Mouse (Mus musculus): ENCODE data around the gene Gm20509. TPM values are rescaled to one million over a fixed set of nuclear protein-coding genes. Genes with fewer than 3 reads are reported as not detected.

The Gm20509 gene
- polyA plus RNA-seq, 2 experiments, result not detected

DNA sequence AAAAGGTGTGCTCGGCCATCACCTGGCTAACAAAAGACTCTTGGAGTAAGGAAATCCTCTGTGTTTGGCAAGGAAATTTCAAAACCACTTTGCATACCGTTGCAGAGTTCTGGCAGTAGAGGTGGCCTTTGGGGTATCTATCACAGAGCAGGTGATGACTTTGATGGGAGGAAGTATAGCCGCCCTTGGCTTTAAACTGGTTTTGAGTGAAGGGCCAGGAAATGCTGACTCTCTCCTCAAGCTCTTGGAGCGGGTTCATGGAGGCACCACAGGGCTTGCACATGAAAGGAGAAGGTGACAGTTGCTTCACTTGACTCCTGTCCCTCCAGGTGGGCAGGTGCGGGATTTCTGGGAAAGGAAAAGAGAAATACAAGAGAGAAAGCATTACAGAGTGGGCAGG, 14.7 kb upstream of the Gm20509 start:
- 41% methylated on average over 5 of the region's 5 CpGs for WGBS (ENCODE audit: insufficient replicate concordance)
- no peak overlapping the region for H3K4me3 ChIP-seq (ENCODE audit: insufficient read depth in 1 of 2, low read depth in 2 of 2, low read length in 2 of 2)
- DNase-seq (ENCODE audit: low read depth in 3 of 3, low spot score in 3 of 3) (no peak), ATAC-seq (ENCODE audit: insufficient read depth) (no peak)
- no peaks in the 10 kb centered on the region for H3K27me3 ChIP-seq (ENCODE audit: control insufficient read depth, insufficient read depth, low read length)
- no peak overlapping the region for H3K9ac ChIP-seq (replicated peaks)
- no peak for TF ChIP-seq EP300 (IDR thresholded peaks at IDR 0.05; ENCODE audit: low read depth)
- TF ChIP-seq CTCF (IDR thresholded peaks at IDR 0.05; ENCODE audit: low read depth), result no peak
- H3K9me3 ChIP-seq (ENCODE audit: control insufficient read depth, low read length), result no peaks in the 10 kb centered on the region
- H3K36me3 ChIP-seq (replicated peaks; ENCODE audit: control insufficient read depth, insufficient read depth, low read depth), result no peaks in the 10 kb centered on the region
- no peak overlapping the region for H3K4me2 ChIP-seq (ENCODE audit: low read depth)
- H3K4me1 ChIP-seq (replicated peaks; ENCODE audit: control insufficient read depth in 2 of 2, insufficient read depth in 2 of 2, low read length in 1 of 2), result peaks cover 0 to 4% of the 10 kb centered on the region in 2 experiments; a peak in 1 of 4 replicates
- H3K27ac ChIP-seq, result no peak overlapping the region

- TF ChIP-seq EP300 (IDR thresholded peaks at IDR 0.05; ENCODE audit: low read depth) (no peak), CTCF (IDR thresholded peaks at IDR 0.05; ENCODE audit: low read depth) (no peak)
- no peak overlapping the region for H3K4me3 ChIP-seq (ENCODE audit: insufficient read depth in 1 of 2, low read depth in 2 of 2, low read length in 2 of 2)
- 30% methylated on average over 16 of the region's 16 CpGs for WGBS (ENCODE audit: insufficient replicate concordance)
- no peaks in the 10 kb centered on the region for H3K36me3 ChIP-seq (replicated peaks; ENCODE audit: control insufficient read depth, insufficient read depth, low read depth)
- no peaks in the 10 kb centered on the region for H3K9me3 ChIP-seq (ENCODE audit: control insufficient read depth, low read length)
- H3K4me1 ChIP-seq (replicated peaks; ENCODE audit: control insufficient read depth in 2 of 2, insufficient read depth in 2 of 2, low read length in 1 of 2), result peaks cover 0 to 4% of the 10 kb centered on the region in 2 experiments; a peak in 1 of 4 replicates
- no peak overlapping the region for H3K9ac ChIP-seq (replicated peaks)
- ATAC-seq (ENCODE audit: insufficient read depth) (peak; percentile 43; the same call in 1 of the 2 replicates), DNase-seq (ENCODE audit: low read depth in 3 of 3, low spot score in 3 of 3) (peak in 2 of 3 experiments; percentile 23 to 29)
- no peaks in the 10 kb centered on the region for H3K27me3 ChIP-seq (ENCODE audit: control insufficient read depth, insufficient read depth, low read length)
- H3K4me2 ChIP-seq (ENCODE audit: low read depth), result no peak overlapping the region
- no peak overlapping the region for H3K27ac ChIP-seq
Measured at GRCm38 (mm10) chr9:73089222-73089920, 12.9 kb upstream of the Gm20509 start.

- 70% methylated on average over 10 of the region's 10 CpGs for WGBS (ENCODE audit: insufficient replicate concordance)
- H3K27me3 ChIP-seq (ENCODE audit: control insufficient read depth, insufficient read depth, low read length), result no peaks in the 10 kb centered on the region
- H3K9ac ChIP-seq (replicated peaks), result no peak overlapping the region
- no peak overlapping the region for H3K4me2 ChIP-seq (ENCODE audit: low read depth)
- H3K9me3 ChIP-seq (ENCODE audit: control insufficient read depth, low read length), result no peaks in the 10 kb centered on the region
- TF ChIP-seq EP300 (IDR thresholded peaks at IDR 0.05; ENCODE audit: low read depth) (no peak), CTCF (IDR thresholded peaks at IDR 0.05; ENCODE audit: low read depth) (no peak)
- H3K27ac ChIP-seq, result no peak overlapping the region
- ATAC-seq (ENCODE audit: insufficient read depth) (no peak), DNase-seq (ENCODE audit: low read depth in 3 of 3, low spot score in 3 of 3) (no peak)
- H3K36me3 ChIP-seq (replicated peaks; ENCODE audit: control insufficient read depth, insufficient read depth, low read depth), result no peaks in the 10 kb centered on the region
- no peak overlapping the region for H3K4me3 ChIP-seq (ENCODE audit: insufficient read depth in 1 of 2, low read depth in 2 of 2, low read length in 2 of 2)
- H3K4me1 ChIP-seq (replicated peaks; ENCODE audit: control insufficient read depth in 2 of 2, insufficient read depth in 2 of 2, low read length in 1 of 2), result peaks cover 0 to 4% of the 10 kb centered on the region in 2 experiments; a peak in 1 of 4 replicates
Measured at GRCm38 (mm10) chr9:73090121-73090520, 12.1 kb upstream of the Gm20509 start.

DNA sequence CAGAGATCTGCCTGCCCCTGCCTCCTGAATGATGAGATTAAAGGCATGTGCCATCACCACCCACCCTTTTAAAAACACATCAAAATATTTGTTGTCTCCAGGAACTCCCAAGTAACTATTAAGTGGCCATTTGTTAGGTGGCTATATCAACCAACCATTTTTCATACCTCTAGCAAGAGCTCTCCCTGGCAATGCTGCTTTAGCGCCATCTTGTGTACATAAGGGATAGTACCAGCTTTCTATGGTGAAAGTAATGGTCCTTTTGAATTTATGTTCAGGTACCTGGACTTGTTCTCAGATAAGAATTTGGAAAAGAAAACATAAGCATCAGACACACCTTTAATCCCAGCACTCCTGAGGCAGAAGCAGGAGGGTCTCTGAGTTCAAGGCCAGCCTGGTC, 10.5 kb upstream of the Gm20509 start:
- Histone ChIP-seq H3K4me2 (ENCODE audit: low read depth) (no peak overlapping the region), H3K27me3 (ENCODE audit: control insufficient read depth, insufficient read depth, low read length) (no peaks in the 10 kb centered on the region), H3K27ac (no peak overlapping the region), H3K36me3 (replicated peaks; ENCODE audit: control insufficient read depth, insufficient read depth, low read depth) (no peaks in the 10 kb centered on the region), H3K9me3 (ENCODE audit: control insufficient read depth, low read length) (no peaks in the 10 kb centered on the region), H3K4me3 (ENCODE audit: insufficient read depth in 1 of 2, low read depth in 2 of 2, low read length in 2 of 2) (no peak overlapping the region), H3K9ac (replicated peaks) (no peak overlapping the region), H3K4me1 (replicated peaks; ENCODE audit: control insufficient read depth in 2 of 2, insufficient read depth in 2 of 2, low read length in 1 of 2) (no peaks in the 10 kb centered on the region)
- DNase-seq (ENCODE audit: low read depth in 3 of 3, low spot score in 3 of 3), result no peak
- WGBS (ENCODE audit: insufficient replicate concordance), result 0% methylated on average over 1 of the region's 1 CpGs
- no peak for TF ChIP-seq EP300 (IDR thresholded peaks at IDR 0.05; ENCODE audit: low read depth)
- TF ChIP-seq CTCF (IDR thresholded peaks at IDR 0.05; ENCODE audit: low read depth), result peak; percentile 77
- no peak for ATAC-seq (ENCODE audit: insufficient read depth)

DNA sequence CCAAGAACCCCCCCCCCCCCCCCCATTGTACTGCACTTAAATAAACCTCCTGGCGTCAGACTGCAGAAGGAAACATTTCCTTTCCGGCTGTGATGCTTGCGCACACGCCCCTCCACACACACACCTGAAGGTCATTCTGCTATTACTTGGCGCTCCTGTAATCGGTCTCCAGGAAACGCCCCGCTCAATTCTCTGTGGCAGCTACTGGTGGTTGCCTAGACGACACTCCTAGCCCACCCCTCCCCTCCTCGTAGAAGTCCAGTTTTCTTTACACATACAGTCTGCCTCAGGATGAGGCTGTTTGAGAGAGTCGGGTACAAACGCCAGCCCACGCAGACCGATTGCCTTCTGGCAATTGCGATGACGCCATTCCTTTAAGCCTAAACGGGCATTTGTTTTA, 7.7 kb upstream of the Gm20509 start:
- Histone ChIP-seq H3K4me3 (ENCODE audit: insufficient read depth in 1 of 2, low read depth in 2 of 2, low read length in 2 of 2) (no peak overlapping the region), H3K27ac (no peak overlapping the region), H3K4me1 (replicated peaks; ENCODE audit: control insufficient read depth in 2 of 2, insufficient read depth in 2 of 2, low read length in 1 of 2) (no peaks in the 10 kb centered on the region), H3K9me3 (ENCODE audit: control insufficient read depth, low read length) (no peaks in the 10 kb centered on the region), H3K4me2 (ENCODE audit: low read depth) (no peak overlapping the region), H3K9ac (replicated peaks) (no peak overlapping the region), H3K27me3 (ENCODE audit: control insufficient read depth, insufficient read depth, low read length) (no peaks in the 10 kb centered on the region), H3K36me3 (replicated peaks; ENCODE audit: control insufficient read depth, insufficient read depth, low read depth) (no peaks in the 10 kb centered on the region)
- DNase-seq (ENCODE audit: low read depth in 3 of 3, low spot score in 3 of 3) (no peak), ATAC-seq (ENCODE audit: insufficient read depth) (no peak)
- TF ChIP-seq EP300 (IDR thresholded peaks at IDR 0.05; ENCODE audit: low read depth) (no peak), CTCF (IDR thresholded peaks at IDR 0.05; ENCODE audit: low read depth) (no peak)
- WGBS (ENCODE audit: insufficient replicate concordance), result 75% methylated on average over 17 of the region's 17 CpGs
